In the genomic region with DNA sequence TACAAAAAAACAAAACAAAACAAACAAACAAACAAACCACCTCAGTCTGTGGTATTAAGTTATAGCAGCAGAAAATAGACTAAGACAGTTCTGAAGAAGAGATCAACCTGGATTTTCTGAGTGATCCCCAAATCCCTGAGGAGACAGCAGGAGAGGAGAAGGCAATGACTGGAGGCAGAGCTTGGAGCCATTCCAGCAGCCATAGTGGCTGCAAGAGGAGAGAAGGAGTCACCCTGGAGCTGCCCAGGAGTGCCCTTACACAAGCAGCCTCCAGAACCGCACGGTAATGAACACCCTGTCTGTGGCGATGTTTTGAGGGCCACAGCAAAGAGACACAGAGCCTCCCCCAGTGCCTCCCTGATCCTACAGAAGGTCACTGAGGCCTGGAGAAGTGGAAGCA, we compare ENCODE assay signal across 15 mouse cellular contexts. TPM values are rescaled to one million over a fixed set of nuclear protein-coding genes. Genes with fewer than 3 reads are reported as not detected.
DNase-seq lines count a peak whose midpoint lies in the region; ATAC-seq and TF ChIP-seq lines count a peak whose summit lies in the region.
"Had no signal": no experiment of that assay in that cellular context is flagged by ENCODE, and none has a peak within 500 bp of the region (broad histone marks: within the 10 kb centered on the region; RNA-seq: fewer than 3 reads in every experiment).

No protein-coding gene starts in this region.

- H3K36me3 ChIP-seq in heart, embryonic 13.5 days, result no peaks in the 10 kb centered on the region
- no peaks in the 10 kb centered on the region for H3K36me3 ChIP-seq in heart, embryonic 12.5 days
- H3K36me3 ChIP-seq in forebrain, embryonic 16.5 days (ENCODE audit: control insufficient read depth, insufficient read depth), result no peaks in the 10 kb centered on the region
- H3K36me3 ChIP-seq: heart, embryonic 15.5 days; intestine, embryonic 15.5 days; midbrain, embryonic 12.5 days had no signal

- H3K4me1 ChIP-seq in heart, embryonic 13.5 days, result peaks cover 52% of the 10 kb centered on the region
- H3K4me1 ChIP-seq in heart, embryonic 12.5 days (replicated peaks), result peaks cover 49% of the 10 kb centered on the region
- H3K4me1 ChIP-seq in forebrain, embryonic 16.5 days (replicated peaks; ENCODE audit: control insufficient read depth, insufficient read depth, low read length), result peaks cover 7% of the 10 kb centered on the region
- H3K4me1 ChIP-seq: intestine, embryonic 15.5 days had no signal

- TF ChIP-seq CTCF in left cerebral cortex, adult 2 months (IDR thresholded peaks at IDR 0.05), result no peak

- no peak overlapping the region for H3K4me3 ChIP-seq in heart, embryonic 13.5 days
- no peak overlapping the region for H3K4me3 ChIP-seq in heart, embryonic 12.5 days
- H3K4me3 ChIP-seq in left cerebral cortex, adult 2 months, result no peak overlapping the region
- no peak overlapping the region for H3K4me3 ChIP-seq in forebrain, embryonic 16.5 days (replicated peaks; ENCODE audit: low read length)
- H3K4me3 ChIP-seq: heart, embryonic 15.5 days; intestine, embryonic 15.5 days; midbrain, embryonic 12.5 days had no signal

- H3K27ac ChIP-seq in heart, embryonic 13.5 days (replicated peaks), result no peak overlapping the region
- H3K27ac ChIP-seq in heart, embryonic 12.5 days (ENCODE audit: poor library complexity, severe bottlenecking), result no peak overlapping the region
- H3K27ac ChIP-seq in left cerebral cortex, adult 2 months, result peak overlapping the region; percentile 25; the same call in 1 of the 2 replicates
- H3K27ac ChIP-seq in forebrain, embryonic 16.5 days (ENCODE audit: low read length), result no peak overlapping the region
- H3K27ac ChIP-seq: heart, embryonic 15.5 days; intestine, embryonic 15.5 days; liver, embryonic 14.5 days; midbrain, embryonic 12.5 days had no signal

- no peaks in the 10 kb centered on the region for H3K9me3 ChIP-seq in heart, embryonic 13.5 days
- H3K9me3 ChIP-seq in heart, embryonic 12.5 days (replicated peaks), result no peaks in the 10 kb centered on the region
- no peaks in the 10 kb centered on the region for H3K9me3 ChIP-seq in forebrain, embryonic 16.5 days (ENCODE audit: control insufficient read depth, low read length)
- H3K9me3 ChIP-seq: heart, embryonic 15.5 days; intestine, embryonic 15.5 days; midbrain, embryonic 12.5 days had no signal

- no peak overlapping the region for H3K4me2 ChIP-seq in heart, embryonic 13.5 days
- H3K4me2 ChIP-seq in heart, embryonic 12.5 days, result no peak overlapping the region
- H3K4me2 ChIP-seq in forebrain, embryonic 16.5 days (ENCODE audit: low read length), result no peak overlapping the region
- H3K4me2 ChIP-seq: heart, embryonic 15.5 days; intestine, embryonic 15.5 days; midbrain, embryonic 12.5 days had no signal

- DNase-seq in adrenal gland, postnatal 10 days, result peak; percentile 48
- no peak for DNase-seq in adrenal gland, adult 8-10 months
- no peak for DNase-seq in left cerebral cortex, adult 2 months (ENCODE audit: extremely low spot score in 1 of 2, low spot score in 2 of 2)
- DNase-seq in left cerebral cortex, postnatal 36 days (ENCODE audit: low spot score in 2 of 2), result no peak
- DNase-seq in 3134 (ENCODE audit: extremely low read depth, insufficient read length, low spot score), result peak; percentile 13
- DNase-seq: kidney, postnatal 10 days had no signal

- intact Hi-C loops in left cerebral cortex, adult 2 months (cut with DNase I), result no loop called here
- intact Hi-C loops in left cerebral cortex, postnatal 36 days (cut with DNase I), result no loop called here

- ATAC-seq in heart, embryonic 13.5 days (ENCODE audit: extremely low read depth, insufficient number of reproducible peaks, low FRiP score, low TSS enrichment), result no peak
- no peak for ATAC-seq in heart, embryonic 12.5 days (ENCODE audit: insufficient number of reproducible peaks, low FRiP score)
- ATAC-seq in forebrain, embryonic 16.5 days, result no peak
- ATAC-seq: activated CD4-positive, CD25-positive, alpha-beta regulatory T cell, adult 4 months; intestine, embryonic 15.5 days had no signal

- H3K9ac ChIP-seq in heart, embryonic 13.5 days, result peak overlapping the region; percentile 37; the same call in 1 of the 2 replicates
- H3K9ac ChIP-seq in heart, embryonic 12.5 days, result no peak overlapping the region
- no peak overlapping the region for H3K9ac ChIP-seq in forebrain, embryonic 16.5 days (replicated peaks; ENCODE audit: low read depth, low read length)
- H3K9ac ChIP-seq: heart, embryonic 15.5 days; intestine, embryonic 15.5 days; liver, embryonic 14.5 days; midbrain, embryonic 12.5 days had no signal

- WGBS in heart, embryonic 13.5 days, result 66% methylated on average over 3 of the region's 3 CpGs
- WGBS in heart, embryonic 12.5 days, result 82% methylated on average over 3 of the region's 3 CpGs
- WGBS in forebrain, embryonic 16.5 days, result 84% methylated on average over 3 of the region's 3 CpGs

- no peaks in the 10 kb centered on the region for H3K27me3 ChIP-seq in heart, embryonic 13.5 days (replicated peaks)
- H3K27me3 ChIP-seq in heart, embryonic 12.5 days (replicated peaks), result no peaks in the 10 kb centered on the region
- H3K27me3 ChIP-seq in forebrain, embryonic 16.5 days (replicated peaks; ENCODE audit: control insufficient read depth, insufficient read depth, low read length), result no peaks in the 10 kb centered on the region
- H3K27me3 ChIP-seq: CH12.LX; heart, embryonic 15.5 days; intestine, embryonic 15.5 days; midbrain, embryonic 12.5 days had no signal

RNA-seq across cellular contexts. Expression of a gene that starts 58.0 kb away (rescaled TPM):
- total RNA-seq in adrenal gland, postnatal 10 days (2021), result 10 to 100 TPM; 58.1 to 61.2 TPM
- 10 to 100 TPM; 61.7 to 72.4 (median 68.6) TPM for total RNA-seq in adrenal gland, adult 8-10 months (2022)
- 68.0 and 75.9 TPM in 2 replicates for polyA plus RNA-seq in heart, embryonic 13.5 days (2015; fragmentation: Nextera tagmentation; extraction: Ambion mirVana)
- 78.3 and 79.8 TPM in 2 replicates for polyA plus RNA-seq in heart, embryonic 12.5 days (2016; fragmentation: Nextera tagmentation; extraction: Ambion mirVana)
- 100 to 1,000 TPM; 100 to 101 TPM for total RNA-seq in left cerebral cortex, adult 2 months (2021)
- 100 to 1,000 TPM in 1 of 2 experiments, 10 to 100 TPM in 1; 97.5 to 110 TPM for total RNA-seq in left cerebral cortex, postnatal 36 days (2021)
- 141 and 143 TPM in 2 replicates for polyA plus RNA-seq in forebrain, embryonic 16.5 days (2015; fragmentation: Nextera tagmentation; extraction: Ambion mirVana)

Comparison
In these comparisons a context has a peak if more than half of its experiments do, and no peak if none do; other contexts are left out.
1. DNase-seq: peak in adrenal gland, postnatal 10 days (single experiment) and 3134 (single experiment); none in adrenal gland, adult 8-10 months (single experiment), left cerebral cortex, adult 2 months (0 of 2) and left cerebral cortex, postnatal 36 days (0 of 2).